ENCODE assay signal across 8 mouse cellular contexts in the genomic region with DNA sequence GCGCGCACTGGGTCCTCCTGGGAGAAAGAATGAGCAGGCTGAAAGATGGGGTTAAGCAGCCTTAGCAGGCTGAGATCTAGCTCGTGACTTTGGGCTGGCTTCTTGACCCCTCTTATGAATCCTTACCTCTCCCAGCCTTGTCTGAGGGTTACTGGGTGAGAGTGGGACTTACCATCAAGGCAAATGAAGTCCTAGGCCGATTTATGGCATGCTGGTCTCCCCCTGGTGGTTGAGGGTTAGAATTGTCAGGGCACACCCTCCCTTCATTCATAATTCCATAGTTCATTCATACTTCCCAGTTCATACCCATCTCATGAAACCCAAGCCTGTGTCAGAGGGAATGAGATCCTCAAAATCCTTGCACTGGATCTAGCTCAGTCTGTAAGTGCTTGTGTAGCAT. TPM values are rescaled to one million over a fixed set of nuclear protein-coding genes. Genes with fewer than 3 reads are reported as not detected.
DNase-seq lines count a peak whose midpoint lies in the region; ATAC-seq lines count a peak whose summit lies in the region.

No protein-coding gene starts in this region.

- no peak overlapping the region for H3K4me2 ChIP-seq in hindbrain, embryonic 12.5 days (replicated peaks)
- H3K4me2 ChIP-seq in hindbrain, embryonic 14.5 days (replicated peaks) = no peak overlapping the region

- no peak for ATAC-seq in hindbrain, embryonic 12.5 days (ENCODE audit: low FRiP score)
- no peak for ATAC-seq in hindbrain, embryonic 14.5 days (ENCODE audit: low FRiP score)

- 48% methylated on average over 4 of the region's 4 CpGs for WGBS in hindbrain, embryonic 10.5 days
- WGBS in hindbrain, embryonic 12.5 days = 51% methylated on average over 4 of the region's 4 CpGs
- 57% methylated on average over 4 of the region's 4 CpGs for WGBS in hindbrain, embryonic 14.5 days

- peak; percentile 38 for DNase-seq in hindbrain, embryonic 10.5 days (ENCODE audit: low spot score)
- peak; percentile 50 for DNase-seq in urinary bladder, postnatal 14 days (ENCODE audit: low spot score)
- no peak for DNase-seq in urinary bladder, postnatal 10 days (ENCODE audit: low spot score)
- peak; percentile 66 for DNase-seq in brain, adult 2 months (ENCODE audit: low read depth, low spot score)
- DNase-seq in hindbrain, embryonic 14.5 days (ENCODE audit: low spot score) = peak; percentile 76
- peak; percentile 66 for DNase-seq in mesoderm, embryonic 11.5 days (ENCODE audit: low read depth, low spot score)
- no peak for DNase-seq in kidney, adult 11 months

- H3K9ac ChIP-seq in hindbrain, embryonic 12.5 days = no peak overlapping the region
- no peak overlapping the region for H3K9ac ChIP-seq in hindbrain, embryonic 14.5 days

- H3K9me3 ChIP-seq in hindbrain, embryonic 10.5 days = no peaks in the 10 kb centered on the region
- H3K9me3 ChIP-seq in hindbrain, embryonic 12.5 days (replicated peaks) = no peaks in the 10 kb centered on the region
- H3K9me3 ChIP-seq in hindbrain, embryonic 14.5 days (ENCODE audit: control insufficient read depth, low read length) = no peaks in the 10 kb centered on the region

- H3K27me3 ChIP-seq in hindbrain, embryonic 10.5 days (ENCODE audit: insufficient read depth, poor library complexity, severe bottlenecking) = peaks cover 17% of the 10 kb centered on the region
- peaks cover 13% of the 10 kb centered on the region for H3K27me3 ChIP-seq in hindbrain, embryonic 12.5 days
- no peaks in the 10 kb centered on the region for H3K27me3 ChIP-seq in hindbrain, embryonic 14.5 days (ENCODE audit: control insufficient read depth, insufficient read depth, low read length)

- 0 out of 2 replicates have a peak, but pooled peaks cover 3% of the 10 kb centered on the region for H3K36me3 ChIP-seq in hindbrain, embryonic 10.5 days
- no peaks in the 10 kb centered on the region for H3K36me3 ChIP-seq in hindbrain, embryonic 12.5 days
- no peaks in the 10 kb centered on the region for H3K36me3 ChIP-seq in hindbrain, embryonic 14.5 days (replicated peaks; ENCODE audit: control insufficient read depth, insufficient read depth)

- no peak overlapping the region for H3K27ac ChIP-seq in hindbrain, embryonic 10.5 days
- no peak overlapping the region for H3K27ac ChIP-seq in hindbrain, embryonic 12.5 days
- no peak overlapping the region for H3K27ac ChIP-seq in hindbrain, embryonic 14.5 days

- H3K4me1 ChIP-seq in hindbrain, embryonic 10.5 days (replicated peaks) = peaks cover 5% of the 10 kb centered on the region; the same call in 1 of the 2 replicates
- H3K4me1 ChIP-seq in hindbrain, embryonic 12.5 days = no peaks in the 10 kb centered on the region
- no peaks in the 10 kb centered on the region for H3K4me1 ChIP-seq in hindbrain, embryonic 14.5 days (replicated peaks; ENCODE audit: control insufficient read depth, insufficient read depth, low read length)

- H3K4me3 ChIP-seq in hindbrain, embryonic 10.5 days = no peak overlapping the region
- H3K4me3 ChIP-seq in hindbrain, embryonic 12.5 days = no peak overlapping the region
- no peak overlapping the region for H3K4me3 ChIP-seq in hindbrain, embryonic 14.5 days (replicated peaks; ENCODE audit: low read length)

RNA-seq across cellular contexts. Expression of a gene that starts 3.8 kb away (rescaled TPM):
- polyA plus RNA-seq in hindbrain, embryonic 10.5 days (2016; fragmentation: Nextera tagmentation; extraction: Ambion mirVana) = not detected in 2 replicates
- not detected in 2 replicates for polyA plus RNA-seq in hindbrain, embryonic 12.5 days (2016; fragmentation: Nextera tagmentation; extraction: Ambion mirVana)
- 0.35 TPM in 1 of 2 replicates, not detected in the other for polyA plus RNA-seq in hindbrain, embryonic 14.5 days (2014; fragmentation: Nextera tagmentation; extraction: Ambion mirVana)

RNA-seq across cellular contexts. Expression of a gene that starts 4.8 kb away (rescaled TPM):
- polyA plus RNA-seq in hindbrain, embryonic 10.5 days (2016; fragmentation: Nextera tagmentation; extraction: Ambion mirVana) = 187 and 235 TPM in 2 replicates
- polyA plus RNA-seq in hindbrain, embryonic 12.5 days (2016; fragmentation: Nextera tagmentation; extraction: Ambion mirVana) = 229 and 234 TPM in 2 replicates
- polyA plus RNA-seq in hindbrain, embryonic 14.5 days (2014; fragmentation: Nextera tagmentation; extraction: Ambion mirVana) = 57.0 and 58.8 TPM in 2 replicates

RNA-seq across cellular contexts. Expression of a gene that starts 39.3 kb away (rescaled TPM):
- polyA plus RNA-seq in hindbrain, embryonic 10.5 days (2016; fragmentation: Nextera tagmentation; extraction: Ambion mirVana) = 22.8 and 23.8 TPM in 2 replicates
- polyA plus RNA-seq in hindbrain, embryonic 12.5 days (2016; fragmentation: Nextera tagmentation; extraction: Ambion mirVana) = 22.6 and 23.0 TPM in 2 replicates
- polyA plus RNA-seq in hindbrain, embryonic 14.5 days (2014; fragmentation: Nextera tagmentation; extraction: Ambion mirVana) = 15.1 and 15.3 TPM in 2 replicates

RNA-seq across cellular contexts. Expression of a gene that starts 39.3 kb away (rescaled TPM):
- 45.3 and 48.9 TPM in 2 replicates for polyA plus RNA-seq in hindbrain, embryonic 10.5 days (2016; fragmentation: Nextera tagmentation; extraction: Ambion mirVana)
- polyA plus RNA-seq in hindbrain, embryonic 12.5 days (2016; fragmentation: Nextera tagmentation; extraction: Ambion mirVana) = 49.6 and 51.0 TPM in 2 replicates
- polyA plus RNA-seq in hindbrain, embryonic 14.5 days (2014; fragmentation: Nextera tagmentation; extraction: Ambion mirVana) = 31.7 and 37.0 TPM in 2 replicates

Comparison
In these comparisons a context has a peak if more than half of its experiments do, and no peak if none do; other contexts are left out.
1. DNase-seq: peak in hindbrain, embryonic 10.5 days (single experiment), urinary bladder, postnatal 14 days (single experiment), brain, adult 2 months (single experiment), hindbrain, embryonic 14.5 days (single experiment) and mesoderm, embryonic 11.5 days (single experiment); none in urinary bladder, postnatal 10 days (single experiment) and kidney, adult 11 months (single experiment).